Mouse (Mus musculus) brown adipose tissue, adult 24 weeks (tissue): ENCODE data around the gene Adgrl2. TPM values are rescaled to one million over a fixed set of nuclear protein-coding genes. Genes with fewer than 3 reads are reported as not detected.

Experiments used
- H3K27ac ChIP-seq: fragments of 200-500 bp; replicated peaks from 2 replicates; pipeline ENCODE4 v1.5.1; 2012; ENCODE audit warnings: low read depth, mild to moderate bottlenecking, low read length
- H3K4me1 ChIP-seq: fragments of 200-500 bp; 2 replicates; pipeline ENCODE4 v1.6.1; 2012; ENCODE audit warnings: low read length, mixed read lengths; ENCODE audit not compliant: control insufficient read depth, insufficient read depth, insufficient read length
- H3K4me3 ChIP-seq: fragments of 200-500 bp; 2 replicates; pipeline ENCODE4 v1.5.1; 2012; ENCODE audit warnings: low read depth, mild to moderate bottlenecking, low read length, moderate library complexity; ENCODE audit not compliant: insufficient read depth
- polyA plus RNA-seq: library from polyadenylated mRNA; stranded (reverse); fragments of >200 nt; gene quantifications from 2 replicates; pipeline ENCODE4 v1.2.4, GENCODE M21; 2012; ENCODE audit not compliant: missing spikeins, insufficient read depth, insufficient read length

Adgrl2 gene
- polyA plus RNA-seq, 1 experiment, result 5.0 TPM

DNA sequence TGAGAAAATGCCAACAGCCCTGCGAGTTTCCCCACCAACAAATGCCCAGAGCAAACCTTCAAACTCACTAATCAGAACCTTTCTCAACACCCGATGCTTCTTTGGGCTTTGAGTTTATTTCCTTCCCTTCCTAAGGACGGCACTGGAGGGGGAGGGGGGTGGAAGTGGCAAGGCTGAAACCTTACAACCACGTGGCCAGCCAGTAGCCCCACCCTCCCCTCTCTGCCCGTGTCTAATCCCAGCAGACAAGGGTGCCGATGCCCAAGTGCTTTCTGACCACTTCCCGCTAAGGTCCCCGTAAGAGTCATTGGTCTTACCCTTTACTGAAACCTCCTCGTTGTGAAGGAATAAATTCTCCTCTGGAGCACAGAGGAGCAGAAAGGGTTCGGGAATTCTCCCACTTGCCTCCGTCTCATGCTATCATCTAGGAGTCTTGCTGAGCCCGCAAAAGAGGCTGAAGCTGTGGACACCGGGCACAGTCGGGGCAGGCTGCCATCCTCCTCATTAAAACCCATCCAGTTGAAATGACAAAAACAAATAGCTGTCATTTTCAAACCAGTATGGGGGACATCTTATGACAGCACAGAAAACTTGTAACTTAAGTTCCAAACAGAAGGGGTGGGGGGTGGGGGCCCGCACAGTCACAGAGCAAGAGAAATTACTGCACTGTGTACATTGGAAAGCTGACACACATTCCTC lies 30.9 kb downstream of the Adgrl2 start:
- Histone ChIP-seq H3K4me3 (peak overlapping the region; percentile 49), H3K27ac (no peak overlapping the region), H3K4me1 (peaks cover 27% of the 10 kb centered on the region; the same call in 1 of the 2 replicates)

DNA sequence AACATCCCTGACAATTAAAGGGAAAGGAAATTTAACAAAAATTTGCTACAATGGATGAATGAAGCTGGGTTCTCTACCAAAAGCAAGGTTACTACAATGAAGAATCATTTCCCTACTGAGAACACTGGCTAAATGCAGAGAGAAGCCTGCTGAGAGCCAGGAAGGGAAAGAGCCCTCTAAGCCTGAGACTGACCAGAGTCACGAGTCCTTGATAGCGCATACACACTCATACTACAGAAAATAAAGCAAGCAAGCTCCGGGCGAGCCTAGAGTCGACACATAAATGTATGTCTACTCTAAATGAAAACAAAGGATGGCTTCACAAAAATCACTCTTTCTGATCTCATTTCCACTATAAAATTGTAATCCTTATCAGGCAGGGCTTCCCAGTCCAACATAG lies 31.6 kb downstream of the Adgrl2 start:
- Histone ChIP-seq H3K27ac (no peak overlapping the region), H3K4me3 (no peak overlapping the region), H3K4me1 (peaks cover 27% of the 10 kb centered on the region; the same call in 1 of the 2 replicates)

- Histone ChIP-seq H3K4me1 (peaks cover 25% of the 10 kb centered on the region; the same call in 1 of the 2 replicates), H3K27ac (0 out of 2 replicates have a peak overlapping the region, but pooled peaks have one; percentile 32), H3K4me3 (no peak overlapping the region)
These were observed 32.2 kb downstream of the Adgrl2 start for GRCm38 (mm10) chr3:148958185-148958584.

GRCm38 (mm10) chr3:148956887-148957286 lies 33.5 kb downstream of the Adgrl2 start:
- Histone ChIP-seq H3K27ac (no peak overlapping the region), H3K4me1 (peaks cover 25% of the 10 kb centered on the region; the same call in 1 of the 2 replicates), H3K4me3 (no peak overlapping the region)

- H3K4me1 ChIP-seq, result peaks cover 8% of the 10 kb centered on the region; the same call in 1 of the 2 replicates
- H3K4me3 ChIP-seq, result no peak overlapping the region
- H3K27ac ChIP-seq, result no peak overlapping the region
These were observed 40.6 kb downstream of the Adgrl2 start for GRCm38 (mm10) chr3:148949796-148950195.

DNA sequence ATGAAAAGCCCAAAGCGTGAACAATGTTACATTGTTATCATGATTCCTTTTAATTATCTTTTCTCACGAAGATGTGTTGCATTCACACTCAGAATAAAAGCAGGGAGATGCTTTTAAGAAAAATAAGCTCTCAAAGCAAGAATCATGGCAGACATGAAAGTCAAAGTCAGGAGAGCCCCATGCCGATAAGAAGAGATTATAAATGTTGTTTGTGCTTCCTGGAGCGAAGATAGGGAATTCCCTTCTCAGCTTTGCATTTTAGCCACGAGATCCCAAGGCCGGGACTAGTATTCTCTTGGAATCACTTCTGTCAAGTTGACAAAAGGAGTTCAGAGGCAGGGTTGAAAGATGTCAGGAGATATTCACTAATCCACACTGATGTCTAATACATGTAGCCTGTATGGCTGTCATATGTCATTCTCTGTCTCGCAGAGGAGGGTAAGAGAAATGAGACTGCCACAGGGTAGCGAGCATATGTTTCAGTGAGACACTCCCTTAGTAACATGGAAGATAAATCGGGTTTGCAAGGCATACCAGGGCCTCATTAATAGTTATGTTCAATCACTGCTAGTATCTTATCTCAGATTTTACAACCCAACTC lies 42.5 kb downstream of the Adgrl2 start:
- Histone ChIP-seq H3K27ac (no peak overlapping the region), H3K4me1 (peaks cover 8% of the 10 kb centered on the region; the same call in 1 of the 2 replicates), H3K4me3 (no peak overlapping the region)

GRCm38 (mm10) chr3:148947266-148947665 lies 43.1 kb downstream of the Adgrl2 start:
- Histone ChIP-seq H3K4me1 (peaks cover 8% of the 10 kb centered on the region; the same call in 1 of the 2 replicates), H3K4me3 (no peak overlapping the region), H3K27ac (no peak overlapping the region)

DNA sequence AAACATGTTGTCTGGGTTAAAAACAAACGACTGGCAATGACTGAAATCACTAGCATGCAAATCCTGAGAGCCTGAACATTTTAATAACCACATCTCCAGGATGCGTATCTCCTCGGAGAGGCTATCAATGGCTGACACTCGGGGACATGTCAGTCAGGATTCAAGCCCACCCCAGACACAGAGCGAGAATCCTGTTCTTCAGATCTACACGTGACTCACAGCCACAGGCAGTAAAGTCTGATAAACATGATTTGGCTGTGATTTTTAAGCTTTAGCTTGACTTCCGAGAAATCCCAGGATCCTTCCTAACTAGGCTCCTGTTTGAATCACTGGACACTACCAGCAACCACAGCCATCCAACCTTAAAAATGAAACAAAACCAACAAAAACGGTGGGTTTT lies 44.8 kb downstream of the Adgrl2 start:
- peaks cover 8% of the 10 kb centered on the region; the same call in 1 of the 2 replicates for H3K4me1 ChIP-seq
- no peak overlapping the region for H3K27ac ChIP-seq
- no peak overlapping the region for H3K4me3 ChIP-seq

- no peak overlapping the region for H3K4me3 ChIP-seq
- H3K27ac ChIP-seq, result no peak overlapping the region
- H3K4me1 ChIP-seq, result peaks cover 12% of the 10 kb centered on the region
These were observed 50.9 kb downstream of the Adgrl2 start for GRCm38 (mm10) chr3:148939457-148939856.

- H3K4me1 ChIP-seq, result peaks cover 12% of the 10 kb centered on the region
- no peak overlapping the region for H3K27ac ChIP-seq
- H3K4me3 ChIP-seq, result no peak overlapping the region
These were observed 55.3 kb downstream of the Adgrl2 start for GRCm38 (mm10) chr3:148935056-148935455.

GRCm38 (mm10) chr3:148934279-148934678 lies 56.1 kb downstream of the Adgrl2 start:
- no peak overlapping the region for H3K27ac ChIP-seq
- no peak overlapping the region for H3K4me3 ChIP-seq
- peaks cover 10% of the 10 kb centered on the region for H3K4me1 ChIP-seq

- Histone ChIP-seq H3K27ac (no peak overlapping the region), H3K4me1 (peaks cover 8% of the 10 kb centered on the region), H3K4me3 (no peak overlapping the region)
These were observed 57.2 kb downstream of the Adgrl2 start for GRCm38 (mm10) chr3:148933160-148933559.

DNA sequence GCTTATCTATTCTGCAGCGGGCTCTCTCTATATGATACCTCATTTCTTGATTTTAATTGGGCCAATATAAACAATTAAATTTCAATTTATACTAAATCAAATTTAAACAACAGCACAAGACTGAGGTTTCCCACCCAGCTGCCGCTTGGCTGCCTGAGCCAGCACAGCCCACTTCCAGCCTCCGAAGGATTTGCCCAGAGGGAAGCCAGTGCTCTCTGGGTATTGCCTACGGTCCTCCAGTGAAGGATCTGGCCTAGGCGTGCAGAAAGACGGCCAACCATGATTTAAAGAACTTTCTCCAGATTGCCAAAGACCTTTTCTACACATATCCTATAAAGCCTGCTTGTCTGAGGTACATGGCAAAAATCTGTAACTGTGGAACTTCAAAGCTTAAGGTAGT lies 59.4 kb downstream of the Adgrl2 start:
- H3K4me3 ChIP-seq, result no peak overlapping the region
- peaks cover 9% of the 10 kb centered on the region for H3K4me1 ChIP-seq
- H3K27ac ChIP-seq, result no peak overlapping the region

DNA sequence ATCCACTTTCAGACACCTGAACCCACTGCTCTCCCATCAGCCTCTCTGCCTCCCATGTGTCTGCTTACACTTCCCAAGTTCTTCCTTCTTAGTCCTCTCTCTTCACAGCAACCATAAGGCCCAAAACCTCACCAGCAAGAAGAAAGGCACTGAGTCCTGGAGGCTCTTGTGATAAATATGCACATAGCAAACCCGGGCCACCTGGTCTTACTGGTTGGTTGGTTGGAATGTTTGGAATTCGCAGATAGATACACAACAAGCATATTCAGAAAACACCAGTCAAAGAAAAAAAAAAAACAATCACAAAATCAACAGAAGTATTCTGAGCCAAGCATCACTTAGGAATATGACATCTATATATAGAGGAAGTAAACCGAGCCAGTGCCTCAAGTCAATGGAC lies 64.0 kb downstream of the Adgrl2 start:
- H3K27ac ChIP-seq, result no peak overlapping the region
- peaks cover 4% of the 10 kb centered on the region; the same call in 1 of the 2 replicates for H3K4me1 ChIP-seq
- no peak overlapping the region for H3K4me3 ChIP-seq

- no peak overlapping the region for H3K27ac ChIP-seq
These were observed 67.7 kb downstream of the Adgrl2 start for GRCm38 (mm10) chr3:148922618-148923095.

More at GRCm38 (mm10) chr3:148922618-148923095, 67.7 kb downstream of the Adgrl2 start:
- Histone ChIP-seq H3K4me3 (no peak overlapping the region), H3K4me1 (peaks cover 9% of the 10 kb centered on the region; the same call in 1 of the 2 replicates)
